Mouse (Mus musculus) megakaryocyte, embryonic 14.5 days (primary cell): ENCODE results near the gene Hist3h2a. TPM values are rescaled to one million over a fixed set of nuclear protein-coding genes. Genes with fewer than 3 reads are reported as not detected.
"Not testable (repeated sequence)": the region's sequence is repeated elsewhere in the genome, so short reads cannot be mapped to it uniquely, and the experiment has no call there.

Experiments
- H3K27me3 ChIP-seq: replicated peaks from 2 replicates; pipeline ENCODE3; 2012; ENCODE audit warnings: inconsistent platforms
- H3K36me3 ChIP-seq: replicated peaks from 2 replicates; pipeline ENCODE3; 2012; ENCODE audit warnings: low read length, inconsistent platforms, mixed read lengths
- H3K4me1 ChIP-seq: 2 replicates; pipeline ENCODE4 v1.6.1; 2012; ENCODE audit warnings: inconsistent platforms
- H3K4me3 ChIP-seq: replicated peaks from 2 replicates; pipeline ENCODE3; 2012; ENCODE audit warnings: moderate library complexity, mild to moderate bottlenecking, inconsistent platforms
- H3K9me3 ChIP-seq: 2 replicates; pipeline ENCODE4 v1.6.1; 2012; ENCODE audit warnings: inconsistent platforms
- FLI1 ChIP-seq: IDR thresholded peaks from 2 replicates; pipeline ENCODE4 v1.6.1; 2012; ENCODE audit warnings: low read length, inconsistent platforms, mixed read lengths
- GATA1 ChIP-seq: IDR thresholded peaks from 3 replicates; pipeline ENCODE4 v1.6.1; 2012; ENCODE audit warnings: mixed read lengths, low read length, inconsistent platforms, borderline replicate concordance
- polyA plus RNA-seq: library from polyadenylated mRNA; stranded (reverse); fragments of >175 nt; gene quantifications from 2 replicates; pipeline ENCODE4 v1.2.3, GENCODE M21; 2012; ENCODE audit warnings: low replicate concordance; ENCODE audit not compliant: insufficient read depth

Hist3h2a gene
- polyA plus RNA-seq, 1 experiment, result 16.9 TPM

DNA sequence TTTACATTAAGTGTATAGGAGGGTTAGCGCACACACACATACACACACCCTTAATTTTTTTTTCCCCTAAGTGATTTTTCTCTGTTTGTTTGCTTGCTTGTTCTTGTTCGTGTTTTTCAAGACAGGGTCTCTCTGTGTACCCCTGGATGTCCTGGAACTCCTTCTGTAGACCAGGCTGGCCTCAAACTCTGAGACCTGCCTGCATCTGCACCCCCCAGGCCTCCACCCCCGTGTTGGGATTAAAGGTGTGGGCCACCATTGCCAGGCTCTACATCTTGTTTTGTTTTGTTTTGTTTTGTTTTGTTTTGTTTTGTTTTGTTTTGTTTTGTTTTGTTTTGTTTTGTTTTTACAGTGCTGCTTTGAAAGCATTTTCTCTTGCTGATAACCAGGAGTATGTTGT is 7.2 kb upstream of the Hist3h2a start:
- Histone ChIP-seq H3K9me3 (no peaks in the 10 kb centered on the region), H3K27me3 (peaks cover 76% of the 10 kb centered on the region)

DNA sequence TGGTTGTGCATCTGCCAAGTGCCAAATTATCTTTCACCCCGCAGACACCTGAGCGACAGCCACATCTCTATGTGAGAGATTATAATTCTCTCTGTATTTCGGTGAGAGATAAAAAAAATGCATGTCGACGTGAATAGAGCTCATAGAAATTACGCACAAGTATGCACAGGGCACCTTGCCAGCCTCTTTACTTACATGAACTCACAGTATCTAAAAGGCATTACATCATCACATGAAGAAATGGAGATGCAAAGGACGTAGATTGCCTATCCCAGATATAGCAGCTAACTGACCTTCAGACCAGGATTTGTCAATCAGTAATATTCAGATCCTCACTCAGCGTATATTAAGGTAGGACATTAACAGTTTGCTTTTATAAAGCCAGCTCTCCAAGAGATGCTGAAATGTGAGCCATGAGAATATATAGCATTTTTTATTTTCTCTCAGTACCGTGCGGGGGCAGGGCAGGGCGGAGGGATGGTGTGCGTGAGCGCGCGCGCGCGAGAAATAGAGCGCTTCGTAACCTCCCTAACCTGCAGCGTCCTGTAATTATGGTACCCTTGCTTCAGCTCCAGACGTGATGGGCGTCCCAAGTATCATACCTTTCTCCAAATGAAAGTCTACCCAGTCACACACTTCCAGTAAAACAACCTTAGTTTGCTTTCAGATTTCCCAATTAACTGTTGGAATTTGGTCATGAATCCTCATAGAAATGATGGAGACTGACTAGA is 6.5 kb upstream of the Hist3h2a start:
- Histone ChIP-seq H3K4me3 (peak overlapping the region; percentile 87), H3K36me3 (no peaks in the 10 kb centered on the region), H3K27me3 (peaks cover 73% of the 10 kb centered on the region), H3K9me3 (no peaks in the 10 kb centered on the region), H3K4me1 (peaks cover 27% of the 10 kb centered on the region)
- TF ChIP-seq GATA1, result no peak
- TF ChIP-seq FLI1, result no peak

More for the DNA sequence above, 7.2 kb upstream of the Hist3h2a start:
- no peak overlapping the region for H3K4me3 ChIP-seq
- TF ChIP-seq FLI1, result no peak
- no peak for TF ChIP-seq GATA1
- peaks cover 26% of the 10 kb centered on the region for H3K4me1 ChIP-seq
- no peaks in the 10 kb centered on the region for H3K36me3 ChIP-seq

DNA sequence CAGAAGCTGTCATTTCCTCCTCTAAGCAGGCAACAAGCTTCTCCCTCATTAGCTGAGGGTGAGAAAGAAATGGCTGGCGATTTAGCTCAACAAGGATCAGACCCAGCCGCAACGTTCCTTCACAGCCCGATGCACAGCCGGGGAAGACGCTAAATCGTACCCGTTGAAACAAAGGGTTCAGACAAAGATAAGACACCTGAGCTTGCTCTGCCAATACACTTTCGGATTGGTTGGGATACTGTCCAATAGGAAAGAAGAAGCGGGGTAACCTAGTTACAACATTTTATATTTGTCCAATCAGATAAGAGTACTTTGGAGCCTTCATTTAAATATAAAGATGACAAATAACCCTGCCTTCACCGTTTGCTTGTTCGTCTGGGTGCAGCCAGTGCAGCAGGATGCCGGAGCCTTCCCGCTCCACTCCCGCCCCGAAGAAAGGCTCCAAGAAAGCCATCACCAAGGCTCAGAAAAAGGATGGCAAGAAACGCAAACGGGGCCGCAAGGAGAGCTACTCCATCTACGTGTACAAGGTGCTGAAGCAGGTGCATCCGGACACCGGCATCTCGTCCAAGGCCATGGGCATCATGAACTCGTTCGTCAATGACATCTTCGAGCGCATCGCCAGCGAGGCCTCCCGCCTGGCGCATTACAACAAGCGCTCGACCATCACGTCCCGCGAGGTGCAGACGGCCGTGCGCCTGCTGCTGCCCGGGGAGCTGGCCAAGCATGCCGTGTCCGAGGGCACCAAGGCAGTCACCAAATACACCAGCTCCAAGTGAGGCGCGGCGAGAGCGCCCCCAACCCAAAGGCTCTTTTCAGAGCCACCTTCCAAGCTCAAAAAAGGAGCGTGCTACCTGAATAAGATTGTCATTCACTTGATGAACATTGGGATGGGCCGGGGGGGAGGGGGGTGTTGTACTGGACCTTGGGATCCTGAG is 5.7 kb upstream of the Hist3h2a start, which contains the start of gene Hist3h2ba:
Gene Hist3h2ba, plus strand, starts transcription at position 379 of the 938 bp plus-strand sequence.
- TF ChIP-seq GATA1 (no peak), FLI1 (no peak)
- H3K4me3 ChIP-seq, result peak within 1 kb of the TSS; percentile 87
- H3K9me3 ChIP-seq, result no peaks in the 10 kb centered on the region
- H3K27me3 ChIP-seq, result peaks cover 69% of the 10 kb centered on the region
- H3K36me3 ChIP-seq, result no peaks in the 10 kb centered on the region
- H3K4me1 ChIP-seq, result peaks cover 31% of the 10 kb centered on the region

- Histone ChIP-seq H3K27me3 (peaks cover 61% of the 10 kb centered on the region), H3K4me1 (peaks cover 30% of the 10 kb centered on the region), H3K9me3 (no peaks in the 10 kb centered on the region), H3K36me3 (no peaks in the 10 kb centered on the region), H3K4me3 (peak overlapping the region; percentile 66)
- no peak for TF ChIP-seq GATA1
These were observed 4.7 kb upstream of the Hist3h2a start for GRCm38 (mm10) chr11:58949480-58950431.

DNA sequence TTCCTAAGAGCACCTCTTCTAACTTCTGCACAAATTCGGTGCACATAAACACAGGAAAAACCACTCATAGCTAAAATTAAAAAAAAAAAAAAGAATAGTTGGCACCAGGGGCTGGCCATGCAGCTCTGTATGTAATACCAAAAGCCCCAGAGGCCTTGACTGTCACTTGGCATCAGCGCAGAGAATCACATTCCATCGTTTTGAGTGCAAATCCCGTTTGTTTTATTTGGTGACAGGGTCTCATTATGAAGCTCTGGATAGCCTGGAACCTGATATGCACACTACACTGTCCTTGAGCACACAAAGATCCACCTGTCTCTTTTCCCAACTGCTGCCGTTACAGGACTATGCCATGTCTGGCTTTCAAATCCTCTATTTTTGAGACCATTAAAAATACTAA is 3.3 kb upstream of the Hist3h2a start:
- Histone ChIP-seq H3K36me3 (peaks cover under 1% of the 10 kb centered on the region), H3K4me1 (peaks cover 38% of the 10 kb centered on the region), H3K27me3 (peaks cover 47% of the 10 kb centered on the region), H3K9me3 (no peaks in the 10 kb centered on the region), H3K4me3 (no peak overlapping the region)
- no peak for TF ChIP-seq FLI1
- no peak for TF ChIP-seq GATA1

DNA sequence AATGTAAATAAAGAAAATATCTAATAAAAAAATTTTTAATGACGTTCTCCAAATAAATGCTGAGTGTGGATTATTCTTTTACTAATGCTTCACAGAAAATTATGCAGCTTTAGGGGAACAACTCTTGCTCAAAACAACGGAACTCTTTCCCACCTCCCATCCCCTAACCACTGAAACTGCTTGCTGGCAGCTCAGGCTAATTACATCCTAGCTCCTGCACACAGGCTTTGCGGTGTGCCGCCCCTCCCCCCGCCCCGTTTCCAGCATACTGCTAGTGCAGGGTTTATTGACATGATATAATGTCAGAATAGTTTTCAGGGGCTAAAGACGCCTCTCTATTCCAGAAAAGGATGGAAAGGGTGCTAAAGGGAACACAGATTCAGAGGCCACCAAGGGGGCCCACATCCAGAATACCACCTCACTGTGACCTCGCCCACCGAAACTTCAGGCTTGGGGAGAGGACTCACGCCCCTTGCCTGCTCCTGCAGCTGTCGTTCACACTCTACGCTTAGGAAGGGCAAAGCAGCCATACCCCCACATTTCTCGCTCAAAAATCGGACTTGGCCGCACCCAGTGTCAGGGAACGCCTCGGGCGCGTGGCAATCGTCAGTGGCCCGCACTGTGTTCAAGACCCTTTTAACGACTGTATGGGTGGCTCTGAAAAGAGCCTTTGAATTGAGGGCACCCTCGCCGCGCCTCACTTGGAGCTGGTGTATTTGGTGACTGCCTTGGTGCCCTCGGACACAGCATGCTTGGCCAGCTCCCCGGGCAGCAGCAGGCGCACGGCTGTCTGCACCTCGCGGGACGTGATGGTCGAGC is 925 bp upstream of the Hist3h2a start:
- peaks cover 32% of the 10 kb centered on the region for H3K27me3 ChIP-seq
- H3K4me1 ChIP-seq, result peaks cover 47% of the 10 kb centered on the region
- TF ChIP-seq GATA1 (no peak), FLI1 (no peak)
- H3K9me3 ChIP-seq, result no peaks in the 10 kb centered on the region
- H3K36me3 ChIP-seq, result peaks cover 20% of the 10 kb centered on the region
- H3K4me3 ChIP-seq, result peak overlapping the region; percentile 92

DNA sequence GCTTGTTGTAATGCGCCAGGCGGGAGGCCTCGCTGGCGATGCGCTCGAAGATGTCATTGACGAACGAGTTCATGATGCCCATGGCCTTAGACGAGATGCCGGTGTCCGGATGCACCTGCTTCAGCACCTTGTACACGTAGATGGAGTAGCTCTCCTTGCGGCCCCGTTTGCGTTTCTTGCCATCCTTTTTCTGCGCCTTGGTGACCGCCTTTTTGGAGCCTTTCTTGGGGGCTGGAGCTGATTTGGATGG is 390 bp upstream of the Hist3h2a start:
- Histone ChIP-seq H3K36me3 (peaks cover 22% of the 10 kb centered on the region), H3K4me3 (peak overlapping the region; percentile 96), H3K27me3 (peaks cover 29% of the 10 kb centered on the region), H3K4me1 (peaks cover 47% of the 10 kb centered on the region)
- H3K9me3 ChIP-seq, result not testable (repeated sequence)

GRCm38 (mm10) chr11:58955143-58955867 is 820 bp downstream of the Hist3h2a start:
- Histone ChIP-seq H3K27me3 (peaks cover 17% of the 10 kb centered on the region), H3K9me3 (no peaks in the 10 kb centered on the region), H3K36me3 (peaks cover 22% of the 10 kb centered on the region), H3K4me3 (peak overlapping the region; percentile 96), H3K4me1 (peaks cover 53% of the 10 kb centered on the region)
- TF ChIP-seq GATA1 (no peak), FLI1 (no peak)
